Mouse (Mus musculus) right cerebral cortex, postnatal 10 days (tissue): ENCODE data around the gene Mosmo.
"Not testable (repeated sequence)": the region's sequence is repeated elsewhere in the genome, so short reads cannot be mapped to it uniquely, and the experiment has no call there.

ENCODE experiments used
- DNase-seq, 2 experiments: peaks; one replicate each; pipeline ENCODE4 v3.0.0; 2021; ENCODE audit warnings: low spot score in 2 of 2

Mosmo gene

GRCm38 (mm10) chr7:120703888-120704287, 26.5 kb downstream of the Mosmo start:
- no peak for DNase-seq

GRCm38 (mm10) chr7:120712071-120712470, 34.7 kb downstream of the Mosmo start:
- DNase-seq = no peak

GRCm38 (mm10) chr7:120713225-120713624, 35.8 kb downstream of the Mosmo start:
- DNase-seq = no peak

- not testable (repeated sequence) for DNase-seq
These were observed 36.5 kb downstream of the Mosmo start for GRCm38 (mm10) chr7:120713951-120714350.

- no peak for DNase-seq
These were observed 39.8 kb downstream of the Mosmo start for GRCm38 (mm10) chr7:120717261-120717660.

- no peak for DNase-seq
These were observed 43.6 kb downstream of the Mosmo start for GRCm38 (mm10) chr7:120721051-120721450.

- no peak for DNase-seq
These were observed 44.0 kb downstream of the Mosmo start for GRCm38 (mm10) chr7:120721456-120721855.

- no peak for DNase-seq
These were observed 44.6 kb downstream of the Mosmo start for GRCm38 (mm10) chr7:120722063-120722462.

- peak in 1 of 2 experiments; percentile 54 for DNase-seq
These were observed 45.4 kb downstream of the Mosmo start for GRCm38 (mm10) chr7:120722839-120723278.

GRCm38 (mm10) chr7:120727581-120727980, 50.2 kb downstream of the Mosmo start:
- DNase-seq = no peak

- DNase-seq = no peak
These were observed 52.2 kb downstream of the Mosmo start for GRCm38 (mm10) chr7:120729635-120730034.

GRCm38 (mm10) chr7:120732906-120733305, 55.5 kb downstream of the Mosmo start:
- peak in 1 of 2 experiments; percentile 14 for DNase-seq

GRCm38 (mm10) chr7:120739018-120739417, 61.6 kb downstream of the Mosmo start, which contains the start of gene Vwa3a:
TSS of gene Vwa3a (plus strand) at chr7:120739318.
- DNase-seq = no peak

GRCm38 (mm10) chr7:120739558-120740101, 62.2 kb downstream of the Mosmo start:
- DNase-seq = peak; percentile 57 to 78

GRCm38 (mm10) chr7:120743366-120744351, 66.2 kb downstream of the Mosmo start:
- no peak for DNase-seq

GRCm38 (mm10) chr7:120744606-120745005, 67.2 kb downstream of the Mosmo start:
- no peak for DNase-seq

- DNase-seq = no peak
These were observed 68.6 kb downstream of the Mosmo start for GRCm38 (mm10) chr7:120746029-120746428.

- DNase-seq = no peak
These were observed 69.4 kb downstream of the Mosmo start for GRCm38 (mm10) chr7:120746821-120747220.

GRCm38 (mm10) chr7:120748478-120748877, 71.1 kb downstream of the Mosmo start:
- DNase-seq = no peak

- DNase-seq = no peak
These were observed 73.9 kb downstream of the Mosmo start for GRCm38 (mm10) chr7:120751330-120751729.

- DNase-seq = no peak
These were observed 74.5 kb downstream of the Mosmo start for GRCm38 (mm10) chr7:120751906-120752305.

GRCm38 (mm10) chr7:120754671-120755070, 77.3 kb downstream of the Mosmo start:
- peak; percentile 85 to 91 for DNase-seq

GRCm38 (mm10) chr7:120767369-120767768, 90.0 kb downstream of the Mosmo start:
- DNase-seq = no peak
